Mouse (Mus musculus): Measurements from ENCODE around the gene Sptbn1. TPM values are rescaled to one million over a fixed set of nuclear protein-coding genes. Genes with fewer than 3 reads are reported as not detected.

The Sptbn1 gene
- polyA plus RNA-seq, 1 experiment from 2014 or later, result 69.7 TPM

DNA sequence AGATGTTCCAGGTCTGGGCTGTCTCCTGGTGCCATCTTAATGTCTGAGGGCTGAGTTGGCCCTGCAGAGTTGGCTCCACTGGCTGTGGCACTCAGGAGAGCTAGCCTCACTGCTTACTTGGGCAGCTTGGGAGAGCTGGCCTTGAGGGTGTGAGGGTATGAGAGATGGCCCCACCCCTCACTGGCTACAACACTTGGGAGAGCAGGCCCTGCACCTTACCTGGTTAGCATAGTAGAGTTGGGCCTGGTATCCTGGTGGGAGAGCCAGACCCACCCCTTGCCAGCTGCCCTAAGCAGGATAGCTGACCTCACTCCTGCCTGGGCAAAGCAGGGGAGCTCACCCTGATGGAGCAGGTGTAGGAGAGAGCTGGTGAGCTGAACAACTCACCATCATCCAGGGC lies 32.3 kb downstream of the Sptbn1 start:
- DNase-seq (ENCODE audit: low spot score) (no peak), ATAC-seq (replicated peaks; ENCODE audit: insufficient number of reproducible peaks, low FRiP score, low TSS enrichment, low read depth) (0 out of 2 replicates have a peak, but pooled peaks have one; percentile 29)
- no peak overlapping the region for H3K4me2 ChIP-seq (ENCODE audit: low read depth, low read length)
- H3K4me1 ChIP-seq (ENCODE audit: control insufficient read depth, insufficient read depth, low read length), result no peaks in the 10 kb centered on the region
- no peak overlapping the region for H3K4me3 ChIP-seq (ENCODE audit: low read depth, low read length)
- H3K9ac ChIP-seq (replicated peaks; ENCODE audit: low read length), result no peak overlapping the region
- no peaks in the 10 kb centered on the region for H3K36me3 ChIP-seq (replicated peaks; ENCODE audit: control insufficient read depth, insufficient read depth, low read depth, low read length)
- H3K27ac ChIP-seq (replicated peaks; ENCODE audit: low read depth, low read length), result no peak overlapping the region
- H3K27me3 ChIP-seq (ENCODE audit: control insufficient read depth, insufficient read depth, low read length), result no peaks in the 10 kb centered on the region
- no peaks in the 10 kb centered on the region for H3K9me3 ChIP-seq (replicated peaks; ENCODE audit: control insufficient read depth, low read length)

DNA sequence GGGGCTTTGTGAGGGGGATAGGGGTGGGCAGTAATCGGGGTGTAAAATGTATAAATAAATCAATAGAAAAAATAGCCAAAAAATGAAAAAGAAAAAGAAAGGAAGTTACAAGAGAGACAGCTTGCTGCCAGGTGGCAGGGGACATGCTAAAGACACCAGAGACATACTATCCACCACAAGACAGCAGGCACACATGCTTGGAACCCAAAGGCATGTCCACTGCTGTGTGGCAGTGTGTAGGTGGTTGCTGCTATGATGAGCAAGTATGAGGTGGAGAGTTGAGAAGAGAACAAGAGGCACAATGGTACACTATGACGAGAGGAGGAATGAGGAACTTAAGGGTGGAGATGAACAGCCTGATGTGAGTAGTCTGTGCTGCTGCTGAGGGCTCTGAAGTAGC lies 32.8 kb downstream of the Sptbn1 start:
- WGBS, result 87% methylated on average over 2 of the region's 2 CpGs
- Histone ChIP-seq H3K9me3 (replicated peaks; ENCODE audit: control insufficient read depth, low read length) (no peaks in the 10 kb centered on the region), H3K27ac (replicated peaks; ENCODE audit: low read depth, low read length) (no peak overlapping the region), H3K9ac (replicated peaks; ENCODE audit: low read length) (no peak overlapping the region), H3K4me1 (ENCODE audit: control insufficient read depth, insufficient read depth, low read length) (no peaks in the 10 kb centered on the region), H3K4me3 (ENCODE audit: low read depth, low read length) (no peak overlapping the region), H3K27me3 (ENCODE audit: control insufficient read depth, insufficient read depth, low read length) (no peaks in the 10 kb centered on the region), H3K36me3 (replicated peaks; ENCODE audit: control insufficient read depth, insufficient read depth, low read depth, low read length) (no peaks in the 10 kb centered on the region), H3K4me2 (ENCODE audit: low read depth, low read length) (no peak overlapping the region)
- ATAC-seq (replicated peaks; ENCODE audit: insufficient number of reproducible peaks, low FRiP score, low TSS enrichment, low read depth) (no peak), DNase-seq (ENCODE audit: low spot score) (no peak)

DNA sequence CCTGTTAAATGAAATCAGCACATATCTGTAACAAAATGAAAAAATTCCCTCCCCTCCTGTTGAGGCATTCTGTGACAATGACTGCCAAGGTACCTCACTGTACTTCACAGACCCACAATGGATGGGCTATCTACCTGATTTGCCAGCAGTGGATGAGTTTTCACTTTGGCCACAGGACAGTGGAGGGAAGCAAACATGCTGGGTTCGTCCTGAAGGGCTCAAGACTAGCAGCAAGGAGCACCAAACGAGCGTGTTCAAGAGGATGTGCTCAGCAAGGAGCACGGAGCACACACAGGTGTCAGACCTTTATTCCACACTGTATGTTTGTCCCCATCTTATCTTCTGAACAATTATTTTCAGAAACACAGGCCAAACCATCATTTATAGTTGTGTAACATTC lies 34.0 kb downstream of the Sptbn1 start:
- Histone ChIP-seq H3K9me3 (replicated peaks; ENCODE audit: control insufficient read depth, low read length) (no peaks in the 10 kb centered on the region), H3K27ac (replicated peaks; ENCODE audit: low read depth, low read length) (no peak overlapping the region), H3K36me3 (replicated peaks; ENCODE audit: control insufficient read depth, insufficient read depth, low read depth, low read length) (no peaks in the 10 kb centered on the region), H3K27me3 (ENCODE audit: control insufficient read depth, insufficient read depth, low read length) (no peaks in the 10 kb centered on the region), H3K4me3 (ENCODE audit: low read depth, low read length) (no peak overlapping the region), H3K4me2 (ENCODE audit: low read depth, low read length) (no peak overlapping the region), H3K9ac (replicated peaks; ENCODE audit: low read length) (no peak overlapping the region), H3K4me1 (ENCODE audit: control insufficient read depth, insufficient read depth, low read length) (no peaks in the 10 kb centered on the region)
- no peak for ATAC-seq (replicated peaks; ENCODE audit: insufficient number of reproducible peaks, low FRiP score, low TSS enrichment, low read depth)
- DNase-seq (ENCODE audit: low spot score), result no peak
- WGBS, result 87% methylated on average over 4 of the region's 4 CpGs

DNA sequence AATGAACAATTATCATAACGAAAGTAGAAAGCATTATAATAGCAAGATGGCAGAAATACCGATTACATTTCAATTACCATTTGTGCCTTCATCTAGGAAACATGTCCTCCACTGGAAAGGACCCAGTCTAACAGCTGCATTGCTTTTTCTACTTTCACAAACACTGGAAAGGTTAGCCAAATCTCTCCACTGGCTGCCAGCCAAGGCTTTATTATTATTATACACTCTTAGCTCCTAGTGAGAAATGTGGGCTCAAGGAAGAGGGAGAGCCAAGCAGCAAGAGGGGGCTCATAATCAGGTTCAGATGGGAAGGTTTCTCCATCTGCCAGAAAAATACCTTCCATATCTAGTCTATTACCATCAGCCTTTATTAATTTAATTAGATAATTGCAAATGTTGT lies 35.9 kb downstream of the Sptbn1 start:
- Histone ChIP-seq H3K27me3 (ENCODE audit: control insufficient read depth, insufficient read depth, low read length) (no peaks in the 10 kb centered on the region), H3K36me3 (replicated peaks; ENCODE audit: control insufficient read depth, insufficient read depth, low read depth, low read length) (no peaks in the 10 kb centered on the region), H3K9ac (replicated peaks; ENCODE audit: low read length) (no peak overlapping the region), H3K4me3 (ENCODE audit: low read depth, low read length) (no peak overlapping the region), H3K27ac (replicated peaks; ENCODE audit: low read depth, low read length) (no peak overlapping the region), H3K9me3 (replicated peaks; ENCODE audit: control insufficient read depth, low read length) (no peaks in the 10 kb centered on the region), H3K4me1 (ENCODE audit: control insufficient read depth, insufficient read depth, low read length) (no peaks in the 10 kb centered on the region), H3K4me2 (ENCODE audit: low read depth, low read length) (no peak overlapping the region)
- ATAC-seq (replicated peaks; ENCODE audit: insufficient number of reproducible peaks, low FRiP score, low TSS enrichment, low read depth) (0 out of 2 replicates have a peak, but pooled peaks have one; percentile 39), DNase-seq (ENCODE audit: low spot score) (peak; percentile 43)
- 81% methylated on average over 2 of the region's 2 CpGs for WGBS

DNA sequence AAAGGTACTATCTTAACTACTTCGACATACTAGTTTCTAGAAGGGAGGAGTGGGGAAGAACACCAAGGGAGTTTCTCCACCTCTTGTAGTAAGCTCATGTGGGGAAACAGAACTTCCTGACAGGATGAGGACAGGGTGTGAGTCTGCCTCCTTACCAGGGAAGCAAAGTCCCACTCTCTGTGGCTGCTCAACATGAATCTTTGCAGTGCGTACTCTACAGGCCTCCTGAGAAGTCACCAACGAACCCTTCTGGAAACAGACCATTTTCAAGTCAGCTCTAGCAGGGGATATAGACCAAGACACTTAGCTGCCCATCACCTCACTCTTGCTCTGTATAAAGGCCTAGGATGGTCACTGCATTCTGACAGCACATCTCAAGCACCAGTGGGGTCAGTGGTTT lies 36.6 kb downstream of the Sptbn1 start:
- WGBS, result 89% methylated on average over 3 of the region's 3 CpGs
- DNase-seq (ENCODE audit: low spot score) (no peak), ATAC-seq (replicated peaks; ENCODE audit: insufficient number of reproducible peaks, low FRiP score, low TSS enrichment, low read depth) (no peak; the same call in 1 of the 2 replicates)
- Histone ChIP-seq H3K4me3 (ENCODE audit: low read depth, low read length) (no peak overlapping the region), H3K27me3 (ENCODE audit: control insufficient read depth, insufficient read depth, low read length) (no peaks in the 10 kb centered on the region), H3K4me1 (ENCODE audit: control insufficient read depth, insufficient read depth, low read length) (no peaks in the 10 kb centered on the region), H3K36me3 (replicated peaks; ENCODE audit: control insufficient read depth, insufficient read depth, low read depth, low read length) (no peaks in the 10 kb centered on the region), H3K27ac (replicated peaks; ENCODE audit: low read depth, low read length) (no peak overlapping the region), H3K4me2 (ENCODE audit: low read depth, low read length) (no peak overlapping the region), H3K9me3 (replicated peaks; ENCODE audit: control insufficient read depth, low read length) (no peaks in the 10 kb centered on the region), H3K9ac (replicated peaks; ENCODE audit: low read length) (no peak overlapping the region)

DNA sequence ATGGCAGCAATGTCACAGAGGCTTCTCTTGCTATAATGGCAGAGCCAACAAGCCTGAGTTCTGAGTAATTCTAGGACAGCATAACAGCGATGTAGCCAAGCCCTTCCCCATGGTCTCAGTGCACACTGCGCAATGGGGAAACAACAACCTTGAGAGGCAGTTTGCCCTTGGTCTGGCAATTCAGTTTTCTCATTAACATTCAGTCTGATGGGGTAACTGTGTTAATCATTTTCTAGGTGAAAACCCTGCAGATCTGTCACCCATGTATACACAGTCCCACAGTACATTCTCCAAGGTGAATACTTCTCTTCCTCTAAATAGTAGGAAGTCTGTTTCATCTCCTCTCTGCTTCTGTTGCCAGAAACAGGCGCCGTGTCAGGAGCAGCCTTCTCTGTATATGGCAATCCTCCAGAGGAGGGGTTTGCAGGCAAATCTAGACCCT lies 37.6 kb downstream of the Sptbn1 start:
- H3K4me3 ChIP-seq (ENCODE audit: low read depth, low read length), result no peak overlapping the region
- no peaks in the 10 kb centered on the region for H3K27me3 ChIP-seq (ENCODE audit: control insufficient read depth, insufficient read depth, low read length)
- H3K4me1 ChIP-seq (ENCODE audit: control insufficient read depth, insufficient read depth, low read length), result no peaks in the 10 kb centered on the region
- H3K9ac ChIP-seq (replicated peaks; ENCODE audit: low read length), result no peak overlapping the region
- WGBS, result 85% methylated on average over 4 of the region's 4 CpGs
- H3K27ac ChIP-seq (replicated peaks; ENCODE audit: low read depth, low read length), result no peak overlapping the region
- no peak overlapping the region for H3K4me2 ChIP-seq (ENCODE audit: low read depth, low read length)
- H3K36me3 ChIP-seq (replicated peaks; ENCODE audit: control insufficient read depth, insufficient read depth, low read depth, low read length), result no peaks in the 10 kb centered on the region
- H3K9me3 ChIP-seq (replicated peaks; ENCODE audit: control insufficient read depth, low read length), result no peaks in the 10 kb centered on the region
- no peak for DNase-seq (ENCODE audit: low spot score)
- no peak for ATAC-seq (replicated peaks; ENCODE audit: insufficient number of reproducible peaks, low FRiP score, low TSS enrichment, low read depth)

DNA sequence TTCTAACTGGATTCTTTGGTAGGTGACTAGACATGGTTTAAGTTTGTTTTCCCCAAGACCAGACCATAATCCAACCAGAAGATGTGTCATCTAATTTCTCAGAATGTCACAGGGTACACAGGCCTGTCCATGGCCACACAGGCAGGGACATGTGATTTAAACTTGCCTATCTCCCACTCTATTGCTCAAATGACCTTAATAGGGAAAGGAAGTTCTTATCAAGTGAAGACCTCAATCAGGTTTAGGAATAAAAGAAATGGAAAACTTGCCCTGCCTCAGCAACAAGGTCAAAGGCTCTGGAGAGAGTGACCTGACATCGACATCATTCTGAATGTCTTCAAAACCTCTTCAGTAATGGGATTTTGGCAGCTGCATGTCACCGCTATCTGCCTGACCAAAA lies 41.2 kb downstream of the Sptbn1 start:
- DNase-seq (ENCODE audit: low spot score), result no peak
- H3K4me1 ChIP-seq (ENCODE audit: control insufficient read depth, insufficient read depth, low read length), result no peaks in the 10 kb centered on the region
- H3K9ac ChIP-seq (replicated peaks; ENCODE audit: low read length), result no peak overlapping the region
- H3K27ac ChIP-seq (replicated peaks; ENCODE audit: low read depth, low read length), result no peak overlapping the region
- H3K36me3 ChIP-seq (replicated peaks; ENCODE audit: control insufficient read depth, insufficient read depth, low read depth, low read length), result no peaks in the 10 kb centered on the region
- no peaks in the 10 kb centered on the region for H3K9me3 ChIP-seq (replicated peaks; ENCODE audit: control insufficient read depth, low read length)
- H3K4me3 ChIP-seq (ENCODE audit: low read depth, low read length), result no peak overlapping the region
- H3K4me2 ChIP-seq (ENCODE audit: low read depth, low read length), result no peak overlapping the region
- WGBS, result 86% methylated on average over 2 of the region's 2 CpGs
- ATAC-seq (replicated peaks; ENCODE audit: insufficient number of reproducible peaks, low FRiP score, low TSS enrichment, low read depth), result no peak
- H3K27me3 ChIP-seq (ENCODE audit: control insufficient read depth, insufficient read depth, low read length), result no peaks in the 10 kb centered on the region

DNA sequence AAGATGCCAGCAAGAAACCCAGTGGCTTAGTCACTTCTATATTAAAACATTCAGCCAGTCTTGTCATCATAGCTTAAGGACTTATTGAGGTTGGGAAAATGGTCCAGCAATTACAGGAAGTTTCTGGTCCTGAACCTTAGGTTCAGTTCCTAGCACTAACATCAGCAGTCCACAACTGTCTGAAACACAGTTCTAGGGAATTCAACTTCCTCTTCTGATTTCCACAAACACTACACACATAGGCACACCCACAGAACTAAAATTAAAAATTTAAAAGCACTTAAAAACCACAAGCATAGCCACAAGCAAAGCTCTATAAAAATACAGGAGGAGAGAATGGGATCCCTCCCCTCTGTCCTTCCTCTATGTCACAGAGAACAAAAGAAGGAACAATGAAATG lies 43.4 kb downstream of the Sptbn1 start:
- Histone ChIP-seq H3K9me3 (replicated peaks; ENCODE audit: control insufficient read depth, low read length) (no peaks in the 10 kb centered on the region), H3K9ac (replicated peaks; ENCODE audit: low read length) (no peak overlapping the region), H3K4me2 (ENCODE audit: low read depth, low read length) (no peak overlapping the region), H3K27ac (replicated peaks; ENCODE audit: low read depth, low read length) (no peak overlapping the region), H3K4me3 (ENCODE audit: low read depth, low read length) (no peak overlapping the region), H3K4me1 (ENCODE audit: control insufficient read depth, insufficient read depth, low read length) (no peaks in the 10 kb centered on the region), H3K27me3 (ENCODE audit: control insufficient read depth, insufficient read depth, low read length) (no peaks in the 10 kb centered on the region), H3K36me3 (replicated peaks; ENCODE audit: control insufficient read depth, insufficient read depth, low read depth, low read length) (no peaks in the 10 kb centered on the region)
- DNase-seq (ENCODE audit: low spot score) (no peak), ATAC-seq (replicated peaks; ENCODE audit: insufficient number of reproducible peaks, low FRiP score, low TSS enrichment, low read depth) (no peak)
